Mouse (Mus musculus) heart, postnatal 0 days (tissue): Measurements from ENCODE around the gene Habp2. TPM values are rescaled to one million over a fixed set of nuclear protein-coding genes. Genes with fewer than 3 reads are reported as not detected.

Experiments used
- ATAC-seq: fragments of 200-750 bp; cut with Nextera tagmentation; 2 replicates; pipeline ENCODE4 v1.8.0; 2017; ENCODE audit warnings: low read depth, moderate number of reproducible peaks, moderate library complexity; ENCODE audit not compliant: insufficient read depth
- DNase-seq: peaks from one replicate; pipeline ENCODE4 v3.0.0-alpha.2; 2016; ENCODE audit warnings: low spot score
- H3K27ac ChIP-seq: fragments of 300-500 bp; sonication (generic); 2 replicates; pipeline ENCODE4 v1.5.1; 2014; ENCODE audit warnings: low read depth, mild to moderate bottlenecking
- H3K27me3 ChIP-seq: fragments of 300-500 bp; sonication (generic); 2 replicates; pipeline ENCODE4 v1.6.1; 2014; ENCODE audit warnings: low read length, mixed read lengths; ENCODE audit not compliant: control insufficient read depth, insufficient read depth
- H3K36me3 ChIP-seq: fragments of 300-500 bp; sonication (generic); replicated peaks from 2 replicates; pipeline ENCODE4 v1.6.1; 2014; ENCODE audit warnings: low read length, mixed read lengths; ENCODE audit not compliant: control insufficient read depth, insufficient read depth
- H3K4me1 ChIP-seq: fragments of 300-500 bp; sonication (generic); 2 replicates; pipeline ENCODE4 v1.6.1; 2014; ENCODE audit warnings: antibody characterized with exemption; ENCODE audit not compliant: control insufficient read depth, insufficient read depth
- H3K4me2 ChIP-seq: fragments of 300-500 bp; sonication (generic); 2 replicates; pipeline ENCODE4 v1.6.1; 2014; ENCODE audit warnings: low read depth, mild to moderate bottlenecking, low read length, moderate library complexity
- H3K4me3 ChIP-seq: fragments of 300-500 bp; sonication (generic); 2 replicates; pipeline ENCODE4 v1.5.1; 2014; ENCODE audit warnings: low read depth, low read length
- H3K9ac ChIP-seq: fragments of 300-500 bp; sonication (generic); replicated peaks from 2 replicates; pipeline ENCODE4 v1.6.1; 2014; ENCODE audit warnings: low read depth, low read length, mixed read lengths
- H3K9me3 ChIP-seq: fragments of 300-500 bp; sonication (generic); replicated peaks from 2 replicates; pipeline ENCODE4 v1.6.1; 2016; ENCODE audit warnings: low read length; ENCODE audit not compliant: control insufficient read depth
- CTCF ChIP-seq: IDR thresholded peaks from 2 replicates; pipeline ENCODE4 v1.5.1; 2016; ENCODE audit warnings: antibody characterized with exemption, control low read depth, low read depth
- EP300 ChIP-seq: IDR thresholded peaks from 2 replicates; pipeline ENCODE4 v1.6.1; 2016; ENCODE audit warnings: antibody characterized with exemption, low read depth
- WGBS: fragments of 180-500 bp; shearing (Covaris S2); extraction: QIAGEN DNeasy Blood & Tissue Kit; methylation state at CpG from one replicate; pipeline ENCODE4 v1.1.7; 2014; 5-methylcytosine and 5-hydroxymethylcytosine counted together
- polyA plus RNA-seq: library from polyadenylated mRNA; unstranded; fragments of >200 nt; fragmentation: Nextera tagmentation; extraction: Ambion mirVana; gene quantifications from 2 replicates; pipeline ENCODE4 v1.2.1, GENCODE M21; 2015
- total RNA-seq: library from RNA; depleted of rRNA; stranded (reverse); fragments of >200 nt; gene quantifications from 2 replicates; pipeline ENCODE4 v1.2.3, GENCODE M21; 2014; ENCODE audit warnings: low replicate concordance

Habp2 gene
- total and polyA plus RNA-seq, 2 experiments from 2014 or later, result 4.1 TPM; not detected in 1

DNA sequence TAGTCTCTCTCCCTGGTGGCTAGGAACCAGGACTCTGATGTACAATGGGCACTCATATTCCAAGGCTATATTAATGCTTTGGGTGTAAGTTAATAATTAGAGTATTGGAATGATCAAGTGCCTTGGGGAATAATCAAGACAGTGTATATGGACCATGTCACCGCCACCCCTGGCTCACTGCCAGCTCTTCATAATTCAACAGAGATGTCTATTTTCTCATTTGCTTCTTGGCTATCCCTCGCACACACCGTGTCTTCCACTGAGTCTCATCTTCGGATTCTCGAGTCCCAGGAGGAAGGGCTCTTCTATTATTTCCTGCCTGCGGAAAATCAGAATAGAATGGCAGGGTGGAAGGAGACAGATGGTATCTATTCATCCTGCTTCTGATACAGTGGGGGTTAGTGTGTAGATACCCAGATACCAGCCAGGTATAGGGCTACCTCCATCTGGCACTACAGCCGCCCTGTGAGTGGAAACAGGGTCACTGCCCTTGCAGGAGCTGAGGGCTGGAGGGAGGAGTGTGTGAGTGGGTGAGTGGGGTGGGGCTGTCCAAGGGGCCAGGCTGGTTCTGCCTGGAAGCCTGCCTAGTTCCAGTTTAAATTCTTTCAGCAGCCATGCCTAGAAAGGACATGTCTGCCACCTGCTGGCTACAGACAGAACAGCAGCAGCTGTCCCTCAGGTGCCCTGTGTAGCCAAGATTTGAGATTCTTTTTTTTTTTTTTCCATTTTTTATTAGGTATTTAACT is 7.9 kb downstream of the Habp2 start:
- H3K4me2 ChIP-seq, result no peak overlapping the region
- ATAC-seq, result peak; percentile 87

DNA sequence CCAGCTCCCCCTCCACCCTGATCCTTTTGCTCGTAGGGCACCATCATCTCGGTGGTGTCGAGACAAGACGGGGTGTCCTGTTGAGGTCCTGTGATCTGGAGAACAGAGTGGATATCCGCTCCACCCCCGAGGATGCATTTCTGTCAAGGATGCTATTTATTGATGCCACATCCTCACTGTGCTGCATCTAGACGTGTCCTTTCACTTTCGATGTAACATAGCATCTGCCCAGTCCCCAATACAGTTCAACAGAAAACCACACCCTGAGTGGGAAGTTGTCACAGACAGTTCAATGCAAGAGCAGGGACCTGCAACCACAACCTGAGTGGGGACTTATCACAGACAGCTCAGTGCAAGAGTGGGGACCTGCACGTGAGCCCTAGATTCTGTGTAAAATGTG is 9.7 kb downstream of the Habp2 start:
- TF ChIP-seq EP300, result no peak
- no peak for TF ChIP-seq CTCF
- H3K9ac ChIP-seq, result no peak overlapping the region
- H3K4me2 ChIP-seq, result no peak overlapping the region
- no peak overlapping the region for H3K27ac ChIP-seq
- no peaks in the 10 kb centered on the region for H3K36me3 ChIP-seq
- WGBS, result 69% methylated on average over 9 of the region's 9 CpGs
- no peaks in the 10 kb centered on the region for H3K9me3 ChIP-seq
- no peak overlapping the region for H3K4me3 ChIP-seq
- DNase-seq (no peak), ATAC-seq (no peak)
- no peaks in the 10 kb centered on the region for H3K27me3 ChIP-seq
- 0 out of 2 replicates have a peak, but pooled peaks cover 5% of the 10 kb centered on the region for H3K4me1 ChIP-seq

More for the DNA sequence above, 7.9 kb downstream of the Habp2 start:
- TF ChIP-seq EP300 (no peak), CTCF (peak; percentile 86)
- Histone ChIP-seq H3K4me3 (no peak overlapping the region), H3K36me3 (no peaks in the 10 kb centered on the region), H3K27ac (no peak overlapping the region), H3K4me1 (0 out of 2 replicates have a peak, but pooled peaks cover 5% of the 10 kb centered on the region), H3K27me3 (no peaks in the 10 kb centered on the region), H3K9ac (no peak overlapping the region), H3K9me3 (no peaks in the 10 kb centered on the region)
- DNase-seq, result peak; percentile 83
- WGBS, result 61% methylated on average over 7 of the region's 7 CpGs

- Histone ChIP-seq H3K9ac (no peak overlapping the region), H3K4me1 (0 out of 2 replicates have a peak, but pooled peaks cover 1% of the 10 kb centered on the region), H3K4me3 (no peak overlapping the region), H3K27ac (no peak overlapping the region), H3K27me3 (no peaks in the 10 kb centered on the region), H3K9me3 (no peaks in the 10 kb centered on the region), H3K4me2 (no peak overlapping the region), H3K36me3 (no peaks in the 10 kb centered on the region)
- ATAC-seq (no peak), DNase-seq (no peak)
- WGBS, result 57% methylated on average over 3 of the region's 3 CpGs
- TF ChIP-seq EP300, result no peak
- TF ChIP-seq CTCF, result no peak
Observed at GRCm38 (mm10) chr19:56297264-56297663, 10.3 kb downstream of the Habp2 start.

DNA sequence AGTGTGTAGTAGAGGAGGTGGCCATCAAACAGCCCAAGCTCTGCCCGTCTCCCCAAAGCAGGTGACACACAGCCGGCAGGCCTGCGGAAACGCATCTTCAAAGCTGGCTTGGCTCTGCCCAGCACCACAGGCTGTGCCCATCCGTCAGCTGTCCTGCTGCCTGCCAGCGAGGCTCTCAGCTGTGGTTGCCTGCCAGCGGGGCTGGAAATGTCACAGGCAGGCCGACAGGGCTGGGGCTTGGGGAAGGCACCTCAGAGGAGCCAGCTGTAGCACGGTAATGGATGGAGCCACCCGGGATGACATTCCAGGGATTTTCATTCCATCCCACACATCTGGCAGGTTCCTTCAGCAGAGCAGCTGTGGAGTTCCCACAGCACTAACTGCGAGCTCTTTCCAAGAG is 13.9 kb downstream of the Habp2 start:
- Histone ChIP-seq H3K36me3 (no peaks in the 10 kb centered on the region), H3K4me2 (no peak overlapping the region), H3K27ac (no peak overlapping the region), H3K9me3 (no peaks in the 10 kb centered on the region), H3K27me3 (0 out of 2 replicates have a peak, but pooled peaks cover 3% of the 10 kb centered on the region), H3K4me3 (no peak overlapping the region), H3K9ac (no peak overlapping the region), H3K4me1 (no peaks in the 10 kb centered on the region)
- no peak for DNase-seq
- 50% methylated on average over 11 of the region's 11 CpGs for WGBS
- ATAC-seq, result no peak
- no peak for TF ChIP-seq CTCF
- no peak for TF ChIP-seq EP300

DNA sequence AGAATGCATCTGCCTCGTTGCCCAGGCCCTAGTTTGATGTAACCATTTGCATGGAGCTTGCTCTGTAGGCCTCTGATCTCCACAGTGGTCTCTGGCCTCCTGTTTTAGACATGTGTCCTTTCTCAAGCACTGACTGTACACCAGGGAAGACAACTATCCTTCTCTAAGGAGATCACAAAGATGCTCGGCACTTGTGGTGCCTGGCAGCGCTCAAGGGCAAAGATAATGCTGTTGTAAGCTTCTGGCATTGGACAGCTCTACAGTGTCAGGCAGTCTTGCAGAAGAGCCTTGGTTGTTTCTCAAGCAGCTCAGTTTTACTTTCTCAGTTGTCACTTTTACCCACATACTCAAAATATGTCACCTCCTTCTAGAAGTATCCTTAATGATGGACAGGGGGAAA is 29.6 kb downstream of the Habp2 start:
- WGBS, result 54% methylated on average over 3 of the region's 3 CpGs
- no peaks in the 10 kb centered on the region for H3K27me3 ChIP-seq
- no peak for TF ChIP-seq CTCF
- no peak for TF ChIP-seq EP300
- DNase-seq (no peak), ATAC-seq (no peak)
- H3K9me3 ChIP-seq, result no peaks in the 10 kb centered on the region
- peaks cover 27% of the 10 kb centered on the region for H3K36me3 ChIP-seq
- H3K4me2 ChIP-seq, result no peak overlapping the region
- H3K9ac ChIP-seq, result no peak overlapping the region
- H3K4me1 ChIP-seq, result no peaks in the 10 kb centered on the region
- H3K4me3 ChIP-seq, result no peak overlapping the region
- H3K27ac ChIP-seq, result no peak overlapping the region

DNA sequence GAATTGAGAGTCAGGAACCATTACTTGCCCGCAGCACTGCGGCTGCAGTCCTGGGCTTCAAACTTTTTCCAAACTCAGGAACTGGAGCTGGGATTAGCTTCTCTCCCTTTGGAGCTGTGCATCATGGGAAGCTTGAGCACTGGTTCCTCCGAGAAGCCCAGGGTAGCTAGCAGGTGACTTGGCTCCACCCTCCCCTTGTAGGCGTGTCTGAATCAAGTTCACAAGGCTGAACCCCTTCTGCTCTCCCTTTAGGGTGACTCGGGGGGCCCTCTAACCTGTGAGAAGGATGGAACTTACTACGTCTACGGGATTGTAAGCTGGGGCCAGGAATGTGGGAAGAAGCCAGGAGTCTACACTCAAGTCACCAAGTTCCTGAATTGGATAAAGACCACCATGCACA is 32.3 kb downstream of the Habp2 start:
- Histone ChIP-seq H3K4me1 (no peaks in the 10 kb centered on the region), H3K9ac (no peak overlapping the region), H3K4me3 (no peak overlapping the region), H3K27me3 (no peaks in the 10 kb centered on the region), H3K36me3 (peaks cover 46% of the 10 kb centered on the region), H3K27ac (no peak overlapping the region), H3K4me2 (no peak overlapping the region), H3K9me3 (no peaks in the 10 kb centered on the region)
- no peak for ATAC-seq
- no peak for TF ChIP-seq EP300
- TF ChIP-seq CTCF, result no peak
- 87% methylated on average over 7 of the region's 7 CpGs for WGBS
- no peak for DNase-seq
